Mouse (Mus musculus) erythroblast, embryonic 14.5 days (primary cell): Measurements from ENCODE around the gene Jmjd8. TPM values are rescaled to one million over a fixed set of nuclear protein-coding genes. Genes with fewer than 3 reads are reported as not detected.

Source experiments
- H3K27me3 ChIP-seq: 2 replicates; pipeline ENCODE4 v1.6.1; 2012; ENCODE audit warnings: inconsistent platforms; ENCODE audit not compliant: control insufficient read depth
- H3K36me3 ChIP-seq: 2 replicates; pipeline ENCODE4 v1.6.1; 2012; ENCODE audit warnings: mild to moderate bottlenecking, inconsistent platforms; ENCODE audit not compliant: control insufficient read depth
- H3K4me1 ChIP-seq: 2 replicates; pipeline ENCODE4 v1.6.1; 2012; ENCODE audit warnings: inconsistent platforms; ENCODE audit not compliant: control insufficient read depth
- H3K4me3 ChIP-seq: replicated peaks from 2 replicates; pipeline ENCODE3; 2012; ENCODE audit warnings: moderate library complexity, mild to moderate bottlenecking, inconsistent platforms
- H3K9me3 ChIP-seq: 2 replicates; pipeline ENCODE4 v1.6.1; 2012; ENCODE audit warnings: low read length, inconsistent platforms, mixed read lengths; ENCODE audit not compliant: control insufficient read depth
- GATA1 ChIP-seq: IDR thresholded peaks from 2 replicates; pipeline ENCODE4 v1.6.1; 2012; ENCODE audit warnings: low read length, inconsistent platforms, mixed read lengths
- TAL1 ChIP-seq: IDR thresholded peaks from 3 replicates; pipeline ENCODE4 v1.6.1; 2012; ENCODE audit warnings: low read length, inconsistent platforms, mixed read lengths
- polyA plus RNA-seq: library from polyadenylated mRNA; stranded (reverse); fragments of >175 nt; gene quantifications from 2 replicates; pipeline ENCODE4 v1.2.3, GENCODE M21; 2012

Jmjd8 gene
- polyA plus RNA-seq, 1 experiment: 0.31 TPM

DNA sequence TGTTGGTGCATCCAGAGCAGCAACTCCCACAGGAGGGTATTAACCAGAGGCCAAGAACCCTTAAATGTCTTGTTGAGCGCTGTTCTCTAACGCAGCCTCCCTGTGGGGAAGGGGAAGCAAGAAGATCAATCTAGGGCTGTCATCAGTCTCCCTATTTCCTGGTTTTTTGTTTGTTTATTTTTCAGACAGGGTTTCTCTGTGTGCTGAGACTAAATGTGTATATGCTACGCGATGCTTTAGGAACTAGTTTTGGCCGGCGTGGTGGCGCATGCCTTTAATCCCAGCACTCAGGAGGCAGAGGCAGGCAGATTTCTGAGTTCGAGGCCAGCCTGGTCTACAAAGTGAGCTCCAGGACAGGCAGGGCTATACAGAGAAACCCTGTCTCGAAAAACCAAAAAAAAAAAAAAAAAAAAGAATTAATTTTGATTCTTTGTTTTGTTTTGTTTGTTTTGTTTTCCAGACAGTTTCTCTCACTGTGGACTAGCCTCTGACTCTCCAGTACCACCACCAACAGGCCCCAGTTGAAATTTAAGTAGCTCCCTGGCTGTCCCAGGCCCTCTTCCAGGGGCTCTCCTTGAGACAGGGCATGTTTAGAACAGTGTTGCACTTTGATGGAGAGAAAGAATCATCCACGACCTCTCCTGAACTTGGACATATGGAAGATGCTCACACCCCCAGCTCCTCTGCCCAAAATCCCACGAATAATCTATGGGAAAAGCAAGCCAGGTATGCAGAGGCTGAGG is 44.9 kb downstream of the Jmjd8 start:
- TF ChIP-seq GATA1 (no peak), TAL1 (no peak)
- Histone ChIP-seq H3K27me3 (no peaks in the 10 kb centered on the region), H3K9me3 (no peaks in the 10 kb centered on the region), H3K4me3 (peak overlapping the region; percentile 73), H3K4me1 (peaks cover 49% of the 10 kb centered on the region), H3K36me3 (peaks cover 15% of the 10 kb centered on the region)

DNA sequence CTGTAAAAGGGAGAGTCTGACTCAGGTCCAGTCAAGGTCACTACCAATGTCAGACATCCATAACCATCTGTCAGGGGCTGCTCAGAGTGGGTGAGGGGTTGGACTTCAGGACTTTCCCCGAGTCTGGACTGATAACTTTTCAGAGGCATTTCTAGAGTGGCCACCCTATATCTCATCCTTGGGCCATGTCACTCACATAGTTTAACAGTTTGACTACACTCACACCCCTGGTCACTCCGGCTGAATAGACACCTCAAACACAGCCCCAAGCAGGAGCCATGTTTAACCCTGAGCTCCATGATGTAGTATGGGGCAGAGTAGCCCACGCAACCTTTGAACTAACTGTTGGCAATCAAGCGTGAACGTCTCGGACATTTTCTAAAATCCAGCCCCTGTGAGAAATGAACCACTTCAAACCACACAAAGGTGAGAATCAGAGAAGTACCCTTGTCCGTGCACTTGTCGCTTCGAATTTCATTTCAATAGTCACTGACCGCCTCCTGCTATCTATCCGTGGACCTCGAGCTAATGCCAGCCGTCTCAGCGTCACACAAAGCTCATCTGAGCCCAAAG is 45.6 kb downstream of the Jmjd8 start:
- H3K9me3 ChIP-seq: no peaks in the 10 kb centered on the region
- H3K27me3 ChIP-seq: no peaks in the 10 kb centered on the region
- no peak for TF ChIP-seq GATA1
- no peak for TF ChIP-seq TAL1
- H3K36me3 ChIP-seq: peaks cover 22% of the 10 kb centered on the region
- peak overlapping the region; percentile 73 for H3K4me3 ChIP-seq
- peaks cover 47% of the 10 kb centered on the region for H3K4me1 ChIP-seq

DNA sequence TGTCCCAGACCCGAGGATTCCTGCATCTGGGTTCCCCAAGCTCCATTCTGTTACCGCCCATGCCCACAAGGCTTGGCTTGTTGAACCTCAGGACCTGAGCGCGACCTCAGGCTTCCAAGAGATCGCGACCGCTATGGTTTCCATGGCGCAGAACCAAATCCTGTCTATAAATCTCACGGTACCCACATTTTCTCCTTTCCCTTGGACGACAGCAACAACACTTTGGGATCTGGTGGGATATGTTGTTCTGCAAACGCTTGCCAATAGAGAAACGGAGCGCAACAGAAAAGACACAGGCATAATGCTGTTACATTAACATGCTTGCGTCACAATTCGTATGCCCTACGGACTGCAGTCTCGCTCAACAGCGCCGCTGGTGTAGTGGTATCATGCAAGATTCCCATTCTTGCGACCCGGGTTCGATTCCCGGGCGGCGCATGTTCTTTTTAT is 46.1 kb downstream of the Jmjd8 start, which contains the start of gene Mettl26:
Gene Mettl26, plus strand, starts transcription at position 354 of the 450 bp plus-strand sequence.
- H3K9me3 ChIP-seq: no peaks in the 10 kb centered on the region
- H3K4me3 ChIP-seq: peak within 1 kb of the TSS; percentile 73
- no peaks in the 10 kb centered on the region for H3K27me3 ChIP-seq
- peaks cover 47% of the 10 kb centered on the region for H3K4me1 ChIP-seq
- peaks cover 27% of the 10 kb centered on the region for H3K36me3 ChIP-seq
- no peak for TF ChIP-seq TAL1
- no peak for TF ChIP-seq GATA1

DNA sequence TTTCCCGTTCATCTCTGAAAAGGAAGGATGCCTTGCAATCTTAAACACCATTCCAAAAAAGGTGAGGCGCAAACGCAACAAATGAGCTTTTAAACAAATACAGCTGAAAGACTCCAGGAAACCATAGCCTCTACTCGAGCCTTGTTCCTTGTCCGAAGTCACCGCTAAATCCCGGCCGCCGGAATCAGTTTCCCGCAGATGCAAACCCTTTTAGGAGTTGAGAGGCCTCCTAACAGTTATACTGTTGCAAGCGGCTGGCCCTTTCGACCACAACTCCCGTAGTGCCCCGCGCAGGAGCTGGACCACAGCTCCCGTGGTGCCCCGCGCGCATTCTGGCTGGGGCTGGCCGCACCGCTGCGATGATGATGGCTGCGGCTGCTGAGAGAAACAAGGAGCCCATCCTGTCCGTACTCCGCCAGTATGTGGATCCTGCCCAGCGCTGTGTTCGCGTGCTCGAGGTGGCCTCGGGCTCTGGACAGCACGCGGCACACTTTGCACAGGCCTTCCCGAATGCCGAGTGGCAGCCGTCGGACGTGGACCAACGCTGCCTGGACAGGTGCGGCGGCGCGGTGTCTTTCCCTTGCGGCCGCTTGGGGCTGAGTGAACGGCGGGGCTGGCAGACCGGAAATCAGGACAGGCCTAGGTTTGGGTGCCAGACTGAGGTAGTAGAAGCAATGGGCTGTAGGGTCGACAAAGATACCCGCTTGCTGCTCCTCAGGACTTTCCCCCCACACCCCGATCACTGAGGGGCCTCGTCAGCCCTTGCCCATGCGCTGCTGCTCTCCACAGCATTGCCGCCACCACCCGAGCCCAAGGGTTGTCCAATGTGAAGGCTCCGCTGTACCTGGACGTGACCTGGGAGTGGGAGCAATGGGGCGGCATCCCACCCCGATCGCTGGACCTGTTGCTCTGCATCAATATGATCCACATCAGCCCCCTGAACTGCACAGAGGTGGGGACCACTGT is 46.8 kb downstream of the Jmjd8 start:
- TF ChIP-seq GATA1: no peak
- Histone ChIP-seq H3K9me3 (no peaks in the 10 kb centered on the region), H3K36me3 (peaks cover 29% of the 10 kb centered on the region), H3K4me1 (peaks cover 47% of the 10 kb centered on the region), H3K4me3 (peak overlapping the region; percentile 73), H3K27me3 (no peaks in the 10 kb centered on the region)

DNA sequence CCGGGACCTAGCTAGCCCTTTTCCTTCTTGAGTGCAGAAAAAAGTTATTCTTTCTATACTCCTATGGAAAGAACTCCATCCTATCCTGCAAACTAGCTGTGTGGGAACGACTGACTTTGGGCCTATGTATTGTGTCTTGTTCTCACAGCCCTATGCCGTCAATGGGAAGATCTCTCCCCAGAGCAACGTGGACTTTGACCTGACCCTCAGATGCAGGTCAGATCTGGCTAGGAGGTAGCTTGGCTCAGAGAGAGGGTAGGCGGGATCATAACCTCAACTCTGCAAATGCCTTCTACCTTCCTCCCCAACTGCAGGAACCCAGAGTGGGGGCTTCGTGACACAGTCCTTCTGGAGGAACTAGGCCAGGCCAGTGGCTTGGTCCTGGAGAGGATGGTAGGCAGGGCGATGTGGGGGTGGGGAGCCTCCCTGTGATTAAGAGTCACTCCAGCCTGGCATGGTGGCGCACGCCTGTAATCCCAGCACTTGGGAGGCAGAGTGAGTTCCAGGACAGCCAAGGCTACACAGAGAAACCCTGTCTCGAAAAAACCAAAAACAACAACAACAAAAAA is 47.8 kb downstream of the Jmjd8 start:
- TF ChIP-seq TAL1: no peak
- no peaks in the 10 kb centered on the region for H3K27me3 ChIP-seq
- H3K4me1 ChIP-seq: peaks cover 53% of the 10 kb centered on the region

DNA sequence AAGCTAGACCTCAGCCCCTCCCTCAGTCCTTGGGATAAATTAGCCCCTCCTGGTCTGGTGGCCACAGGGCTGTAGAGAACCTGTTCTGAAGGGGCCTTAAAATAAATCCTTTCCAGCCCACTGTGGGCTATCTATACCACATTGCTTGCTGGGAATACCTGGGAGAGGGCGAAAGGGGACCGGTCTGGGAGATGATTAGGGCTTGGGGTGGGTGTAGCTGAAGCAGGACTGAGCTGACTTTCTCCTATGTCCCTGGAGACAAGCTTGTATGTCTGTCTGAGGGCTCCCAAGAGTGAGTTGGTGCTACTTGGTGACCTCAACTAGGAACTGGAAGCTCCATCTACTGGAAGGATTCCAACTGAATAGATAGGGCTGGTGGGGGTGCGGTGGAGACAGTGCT is 48.4 kb downstream of the Jmjd8 start:
- peaks cover 56% of the 10 kb centered on the region for H3K4me1 ChIP-seq
- TF ChIP-seq GATA1: no peak
- TF ChIP-seq TAL1: no peak
- H3K9me3 ChIP-seq: no peaks in the 10 kb centered on the region
- no peaks in the 10 kb centered on the region for H3K27me3 ChIP-seq
- H3K4me3 ChIP-seq: no peak overlapping the region
- peaks cover 34% of the 10 kb centered on the region for H3K36me3 ChIP-seq

More for the DNA sequence above, 47.8 kb downstream of the Jmjd8 start:
- no peaks in the 10 kb centered on the region for H3K9me3 ChIP-seq
- peak overlapping the region; percentile 73 for H3K4me3 ChIP-seq
- H3K36me3 ChIP-seq: peaks cover 31% of the 10 kb centered on the region

DNA sequence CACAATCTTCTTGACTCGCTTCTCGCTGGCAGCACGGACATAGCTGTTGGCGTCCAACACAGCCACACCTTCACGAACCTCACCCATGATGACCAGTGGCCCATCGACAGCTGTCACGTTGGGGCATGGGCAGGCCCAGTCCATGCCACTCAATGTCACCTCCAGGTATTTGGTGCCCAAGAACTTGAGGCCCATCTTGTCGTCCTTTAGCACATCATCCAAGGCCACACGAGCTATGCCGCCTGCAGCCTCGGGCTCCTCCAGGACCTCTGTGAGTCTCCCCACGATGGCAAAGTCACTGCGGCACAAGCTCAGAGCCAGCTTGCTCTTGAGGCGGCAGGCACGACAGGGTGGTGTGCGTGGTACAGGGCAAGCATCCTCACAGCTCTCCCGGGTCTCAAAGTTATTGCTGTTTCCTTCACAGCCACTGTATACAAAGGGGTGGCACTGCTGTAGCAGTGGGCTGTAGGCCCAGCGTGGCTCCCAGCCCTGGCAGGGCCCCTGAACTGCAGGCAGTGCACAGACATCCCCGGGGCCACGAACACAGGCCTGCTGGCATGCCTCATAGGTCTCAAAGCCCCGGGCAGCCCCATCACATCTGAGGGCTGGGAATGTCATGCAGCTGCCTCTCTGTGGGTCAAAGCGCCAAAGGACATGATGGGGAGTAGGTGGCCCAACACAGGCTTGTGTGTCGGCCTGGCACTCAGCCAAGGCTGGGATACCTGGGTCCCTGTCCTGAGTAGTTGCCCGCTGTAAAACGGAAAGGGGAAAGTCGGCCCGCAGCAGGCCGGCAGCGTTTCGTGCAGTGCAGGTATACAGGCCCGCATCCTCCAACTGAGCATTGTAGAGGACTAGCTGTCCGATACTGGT is 49.3 kb downstream of the Jmjd8 start:
- no peaks in the 10 kb centered on the region for H3K27me3 ChIP-seq
- no peak overlapping the region for H3K4me3 ChIP-seq
- no peak for TF ChIP-seq TAL1
- TF ChIP-seq GATA1: no peak
- H3K36me3 ChIP-seq: peaks cover 43% of the 10 kb centered on the region
- peaks cover 65% of the 10 kb centered on the region for H3K4me1 ChIP-seq
- H3K9me3 ChIP-seq: no peaks in the 10 kb centered on the region

DNA sequence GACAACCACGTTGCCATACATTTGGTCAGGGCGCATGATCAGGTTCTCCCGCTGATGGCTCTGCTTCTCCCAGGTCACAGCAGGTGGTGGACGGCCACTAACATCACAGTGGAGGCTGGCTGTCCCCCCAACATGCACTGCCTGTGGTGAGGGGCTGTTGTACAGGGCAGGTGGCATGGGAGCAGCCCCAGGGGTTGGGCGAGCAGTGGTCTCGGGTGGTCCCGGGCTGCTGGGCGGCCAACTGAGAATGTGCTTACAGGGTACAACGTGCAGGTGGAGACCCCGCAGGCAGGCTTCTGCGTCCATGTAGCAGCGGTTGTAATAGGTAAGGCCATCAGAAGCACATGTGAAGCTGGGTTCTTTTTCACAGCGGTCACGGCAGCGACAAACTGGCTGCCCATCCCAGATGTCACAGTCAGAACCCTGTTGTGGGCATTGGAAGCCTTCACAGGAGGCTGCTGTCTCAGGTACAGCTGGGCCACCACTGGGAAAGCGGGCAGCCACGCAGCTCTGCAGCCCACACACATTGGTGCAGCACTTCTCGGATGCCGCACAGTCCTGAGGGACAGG is 50.0 kb downstream of the Jmjd8 start:
- Histone ChIP-seq H3K9me3 (no peaks in the 10 kb centered on the region), H3K4me1 (peaks cover 63% of the 10 kb centered on the region), H3K36me3 (peaks cover 50% of the 10 kb centered on the region), H3K4me3 (no peak overlapping the region), H3K27me3 (no peaks in the 10 kb centered on the region)
- no peak for TF ChIP-seq GATA1
- TF ChIP-seq TAL1: no peak
